Comparison of ENCODE assay signal across 9 mouse cellular contexts in genomic region chr13:8847702-8848101, GRCm38 (mm10). TPM values are rescaled to one million over a fixed set of nuclear protein-coding genes. Genes with fewer than 3 reads are reported as not detected.
A peak's percentile ranks its signal among the peaks of the same experiment; 100 is the strongest.
DNase-seq lines count a peak whose midpoint lies in the region; ATAC-seq and TF ChIP-seq lines count a peak whose summit lies in the region.
"Had no signal": no experiment of that assay in that cellular context is flagged by ENCODE, and none has a peak within 500 bp of the region (broad histone marks: within the 10 kb centered on the region; RNA-seq: fewer than 3 reads in every experiment).

No protein-coding gene starts in this region.

- no peaks in the 10 kb centered on the region; the same call in none of the 2 replicates for H3K4me1 ChIP-seq in heart, adult 2 months (ENCODE audit: control insufficient read depth, insufficient read depth, low read length)
- no peaks in the 10 kb centered on the region for H3K4me1 ChIP-seq in heart, embryonic 12.5 days (replicated peaks)

- H3K27ac ChIP-seq in heart, adult 2 months = no peak overlapping the region
- H3K27ac ChIP-seq in heart, embryonic 12.5 days (ENCODE audit: poor library complexity, severe bottlenecking) = no peak overlapping the region

- 0 out of 2 replicates have a peak, but pooled peaks have one; percentile 20 for TF ChIP-seq EP300 in heart, adult 2 months (IDR thresholded peaks at IDR 0.05; ENCODE audit: insufficient read depth, low read depth, low read length)

- H3K36me3 ChIP-seq in heart, adult 2 months (ENCODE audit: control insufficient read depth, insufficient read depth, low read length) = peaks cover 13% of the 10 kb centered on the region
- H3K36me3 ChIP-seq in heart, embryonic 12.5 days = peaks cover 46% of the 10 kb centered on the region

- peaks cover 2% of the 10 kb centered on the region; the same call in 1 of the 2 replicates for H3K79me2 ChIP-seq in heart, adult 2 months (replicated peaks; ENCODE audit: control insufficient read depth, insufficient read depth, low read length)

- no peak for ATAC-seq in heart, embryonic 12.5 days (ENCODE audit: insufficient number of reproducible peaks, low FRiP score)
- peak; percentile 78 to 88; a peak in 3 of 4 replicates for ATAC-seq in hematopoietic stem cell, adult 5-6 weeks (replicated peaks in 1 of 2; ENCODE audit: insufficient read depth in 1 of 2, low FRiP score in 2 of 2, low TSS enrichment in 1 of 2, low read depth in 1 of 2, poor library complexity in 2 of 2, severe bottlenecking in 2 of 2)

- DNase-seq in heart, adult 2 months = peak in 1 of 2 experiments; percentile 16
- peak; percentile 48 for DNase-seq in thymus, postnatal 0 days (ENCODE audit: low spot score)
- DNase-seq in thymus, postnatal 36 days = no peak
- peak; percentile 25 for DNase-seq in thymus, postnatal 4 days
- DNase-seq in cerebellum, adult 9-11 months = no peak
- no peak for DNase-seq in frontal cortex, postnatal 10 days (ENCODE audit: low spot score in 2 of 2)

- H3K4me2 ChIP-seq in heart, embryonic 12.5 days = no peak overlapping the region

- TF ChIP-seq POLR2A in heart, adult 2 months (IDR thresholded peaks at IDR 0.05; ENCODE audit: insufficient read depth, low read depth, low read length) = no peak

- H3K9me3 ChIP-seq in heart, embryonic 12.5 days (replicated peaks) = no peaks in the 10 kb centered on the region
- H3K9me3 ChIP-seq: megakaryocyte, embryonic 14.5 days had no signal

- H3K4me3 ChIP-seq in heart, adult 2 months = no peak overlapping the region
- H3K4me3 ChIP-seq in heart, embryonic 12.5 days = no peak overlapping the region
- H3K4me3 ChIP-seq: megakaryocyte, embryonic 14.5 days had no signal

- WGBS in heart, adult 2 months = 45% methylated on average over 2 of the region's 2 CpGs
- WGBS in heart, embryonic 12.5 days = 61% methylated on average over 2 of the region's 2 CpGs

- H3K9ac ChIP-seq in heart, adult 2 months (ENCODE audit: low read depth, low read length) = no peak overlapping the region
- no peak overlapping the region for H3K9ac ChIP-seq in heart, embryonic 12.5 days

- H3K27me3 ChIP-seq in heart, adult 2 months (ENCODE audit: control insufficient read depth, insufficient read depth, low read length) = no peaks in the 10 kb centered on the region
- no peaks in the 10 kb centered on the region for H3K27me3 ChIP-seq in heart, embryonic 12.5 days (replicated peaks)
- H3K27me3 ChIP-seq: megakaryocyte, embryonic 14.5 days had no signal

- intact Hi-C loops in heart, adult 2 months (cut with DNase I) = no loop called here

- peak; percentile 90 for TF ChIP-seq CTCF in heart, adult 2 months (IDR thresholded peaks at IDR 0.05)

RNA-seq across cellular contexts. Expression of gene Wdr37, which starts 24.0 kb away (rescaled TPM):
- total RNA-seq in heart, adult 2 months (2021) = 10 to 100 TPM; 33.3 to 38.7 TPM
- 12.6 and 24.4 TPM in 2 replicates for polyA plus RNA-seq in heart, adult 2 months (2012; rRNA removed)
- 24.2 and 26.3 TPM in 2 replicates for polyA plus RNA-seq in heart, embryonic 12.5 days (2016; fragmentation: Nextera tagmentation; extraction: Ambion mirVana)
- polyA plus RNA-seq in thymus, postnatal 0 days (2015; fragmentation: Nextera tagmentation; extraction: Ambion mirVana) = 26.4 and 28.3 TPM in 2 replicates
- 28.1 and 30.2 TPM in 2 replicates for total RNA-seq in hematopoietic stem cell, adult 5-6 weeks (2017)

RNA-seq across cellular contexts. Expression of gene Idi1, which starts 37.6 kb away (rescaled TPM):
- 1 to 10 TPM; 4.5 to 4.9 TPM for total RNA-seq in heart, adult 2 months (2021)
- polyA plus RNA-seq in heart, adult 2 months (2012; rRNA removed) = 3.0 and 6.9 TPM in 2 replicates
- 58.4 and 63.5 TPM in 2 replicates for polyA plus RNA-seq in heart, embryonic 12.5 days (2016; fragmentation: Nextera tagmentation; extraction: Ambion mirVana)
- 68.6 and 84.7 TPM in 2 replicates for polyA plus RNA-seq in thymus, postnatal 0 days (2015; fragmentation: Nextera tagmentation; extraction: Ambion mirVana)
- total RNA-seq in hematopoietic stem cell, adult 5-6 weeks (2017) = 39.5 and 68.1 TPM in 2 replicates

Comparison
In these comparisons a context has a peak if more than half of its experiments do, and no peak if none do; other contexts are left out.
1. DNase-seq: peak in thymus, postnatal 0 days (single experiment) and thymus, postnatal 4 days (single experiment); none in thymus, postnatal 36 days (0 of 2), cerebellum, adult 9-11 months (single experiment) and frontal cortex, postnatal 10 days (0 of 2).